Mouse (Mus musculus): Measurements from ENCODE around the gene Msx2.

Msx2 gene

DNA sequence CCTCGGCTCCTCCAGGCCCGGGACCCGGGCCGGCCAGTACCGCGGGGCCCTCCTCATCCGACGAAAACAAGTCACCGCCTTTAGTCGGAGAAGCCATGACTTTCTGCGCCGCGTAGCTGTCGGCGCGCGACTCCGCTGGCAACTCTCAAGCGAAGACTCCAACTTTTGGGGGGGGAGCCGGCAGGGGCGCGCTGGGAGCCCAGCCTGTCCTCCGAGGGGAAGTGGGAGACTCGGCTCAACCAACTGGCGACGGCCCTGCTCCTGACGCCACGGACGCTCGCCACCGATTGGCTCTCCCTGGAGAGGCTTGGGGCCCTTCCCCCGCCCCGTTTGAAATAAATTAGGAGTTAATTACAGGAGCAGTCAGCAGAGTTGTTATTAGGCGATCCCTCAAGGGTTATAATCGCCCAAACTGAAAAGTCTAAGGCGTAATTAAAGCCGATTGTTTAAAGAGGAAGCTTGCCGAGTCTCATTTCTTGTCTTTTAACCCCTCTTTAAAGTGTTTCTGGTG is at the start of gene Msx2:
Gene Msx2 (minus strand): TSS at position 461 of the 511 bp plus-strand sequence.
- peak; percentile 77 to 88 for DNase-seq (ENCODE audit: low spot score in 2 of 2)

DNA sequence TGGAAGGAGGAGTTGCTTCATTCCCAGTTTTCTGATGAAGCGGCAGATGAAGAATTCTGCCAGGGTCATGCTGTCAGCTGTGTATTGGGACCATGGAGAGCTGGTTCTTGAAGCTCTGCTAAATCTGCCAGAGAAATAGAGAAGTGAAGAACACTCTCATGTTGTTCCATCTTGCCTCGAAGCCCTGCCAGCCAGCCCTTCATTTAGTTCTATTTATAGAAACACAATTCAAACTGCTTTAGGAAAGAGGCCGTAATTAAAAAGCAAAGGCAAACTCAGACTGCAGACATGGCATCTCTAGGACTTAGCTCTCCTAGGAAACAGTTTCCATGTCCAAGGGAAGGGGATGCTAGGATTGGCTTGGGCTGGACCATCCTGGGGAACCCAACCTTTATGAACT is 48.6 kb upstream of the Msx2 start:
- DNase-seq (ENCODE audit: low spot score in 2 of 2), result no peak

GRCm38 (mm10) chr13:53520343-53520937 is 47.6 kb upstream of the Msx2 start:
- DNase-seq (ENCODE audit: low spot score in 2 of 2), result no peak

GRCm38 (mm10) chr13:53519727-53520126 is 46.9 kb upstream of the Msx2 start:
- no peak for DNase-seq (ENCODE audit: low spot score in 2 of 2)

DNA sequence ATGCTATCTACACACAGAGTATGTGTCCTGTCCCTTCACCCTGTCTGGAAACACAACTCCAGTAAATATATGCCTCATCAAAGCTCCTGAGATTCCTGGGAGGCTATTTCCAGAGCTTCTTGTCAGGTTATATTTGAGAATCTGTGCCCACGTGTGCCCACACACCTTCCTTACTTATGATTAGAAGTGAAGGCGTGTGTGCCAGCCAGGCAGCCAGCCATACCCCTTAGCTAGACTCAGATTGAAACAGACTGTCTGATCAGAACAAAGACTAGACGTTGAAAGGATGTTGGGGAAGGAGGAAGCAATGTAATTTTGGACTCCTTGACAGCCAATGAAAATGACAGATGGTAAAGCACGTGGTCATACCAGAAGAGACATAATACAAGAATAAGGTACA is 45.4 kb upstream of the Msx2 start:
- DNase-seq (ENCODE audit: low spot score in 2 of 2), result no peak

GRCm38 (mm10) chr13:53514574-53514973 is 41.7 kb upstream of the Msx2 start:
- no peak for DNase-seq (ENCODE audit: low spot score in 2 of 2)

- peak in 1 of 2 experiments; percentile 13 for DNase-seq (ENCODE audit: low spot score in 2 of 2)
Observed at GRCm38 (mm10) chr13:53511366-53511765, 38.5 kb upstream of the Msx2 start.

- DNase-seq (ENCODE audit: low spot score in 2 of 2), result no peak
Observed at GRCm38 (mm10) chr13:53502406-53502805, 29.5 kb upstream of the Msx2 start.

GRCm38 (mm10) chr13:53501561-53502253 is 28.8 kb upstream of the Msx2 start:
- DNase-seq (ENCODE audit: low spot score in 2 of 2), result no peak

GRCm38 (mm10) chr13:53501057-53501456 is 28.2 kb upstream of the Msx2 start:
- DNase-seq (ENCODE audit: low spot score in 2 of 2), result no peak

DNA sequence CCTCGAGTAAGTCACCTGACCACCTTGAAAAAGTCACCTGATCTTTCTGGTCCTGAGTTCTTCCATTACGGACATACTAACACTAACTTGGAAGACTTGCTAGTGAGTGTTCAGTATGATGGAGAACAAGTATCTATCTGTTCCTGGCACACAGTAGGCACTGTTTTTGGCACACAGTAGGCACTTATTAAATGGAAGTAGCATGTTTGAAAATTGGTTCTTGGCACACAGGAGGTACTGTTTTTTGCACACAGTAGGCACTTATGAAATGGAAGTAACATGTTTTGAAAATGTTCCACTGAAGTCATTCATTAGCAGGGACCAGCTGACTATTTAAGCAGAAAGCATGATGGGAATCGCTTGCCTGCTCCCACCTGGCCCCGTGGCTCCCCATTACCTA is 13.6 kb upstream of the Msx2 start:
- DNase-seq (ENCODE audit: low spot score in 2 of 2), result no peak

GRCm38 (mm10) chr13:53475701-53476188 is 2.9 kb upstream of the Msx2 start:
- DNase-seq (ENCODE audit: low spot score in 2 of 2), result peak in 1 of 2 experiments; percentile 68

DNA sequence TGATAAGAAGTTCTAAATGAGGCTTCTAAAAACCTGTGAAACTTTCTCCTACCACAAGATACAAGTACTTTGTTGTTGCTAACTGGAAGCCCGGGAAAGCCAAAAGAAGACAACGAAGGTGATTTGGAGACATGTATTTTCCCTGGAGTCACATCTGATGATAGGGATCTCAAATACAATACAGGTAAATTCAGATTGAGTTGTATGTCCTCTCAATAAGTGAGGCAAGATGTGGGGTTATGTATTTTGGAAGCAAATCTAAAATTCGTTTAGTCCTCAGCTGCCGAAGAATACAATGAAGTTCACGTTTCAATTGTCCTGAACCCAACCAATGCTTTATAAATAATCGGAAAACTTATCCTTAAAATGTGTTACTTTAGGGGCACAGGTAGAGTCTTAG is 1.6 kb upstream of the Msx2 start:
- DNase-seq (ENCODE audit: low spot score in 2 of 2), result no peak

GRCm38 (mm10) chr13:53473991-53474390 is 1.1 kb upstream of the Msx2 start:
- no peak for DNase-seq (ENCODE audit: low spot score in 2 of 2)

GRCm38 (mm10) chr13:53473291-53473690 is 417 bp upstream of the Msx2 start:
- no peak for DNase-seq (ENCODE audit: low spot score in 2 of 2)

GRCm38 (mm10) chr13:53471926-53472613 is 804 bp downstream of the Msx2 start:
- no peak for DNase-seq (ENCODE audit: low spot score in 2 of 2)

DNA sequence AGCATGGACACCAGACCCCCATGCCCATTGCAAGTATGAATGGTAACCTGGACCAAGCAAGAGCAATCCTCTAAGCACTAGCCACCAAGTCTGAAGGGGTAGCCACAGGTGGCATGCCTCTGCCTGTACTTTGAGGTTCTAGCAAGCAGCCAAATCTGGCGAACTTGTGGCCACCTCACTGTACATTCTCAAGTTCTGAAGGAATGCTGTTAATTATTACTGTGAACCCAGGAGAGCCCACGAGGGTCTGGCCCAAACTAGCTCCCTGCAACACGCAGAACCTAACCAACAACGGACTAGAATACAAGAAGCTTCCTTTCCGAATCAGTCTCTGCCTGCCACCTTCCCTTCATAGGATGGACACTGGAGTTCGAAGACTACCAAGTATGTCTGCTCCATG is 1.5 kb downstream of the Msx2 start:
- no peak for DNase-seq (ENCODE audit: low spot score in 2 of 2)

DNA sequence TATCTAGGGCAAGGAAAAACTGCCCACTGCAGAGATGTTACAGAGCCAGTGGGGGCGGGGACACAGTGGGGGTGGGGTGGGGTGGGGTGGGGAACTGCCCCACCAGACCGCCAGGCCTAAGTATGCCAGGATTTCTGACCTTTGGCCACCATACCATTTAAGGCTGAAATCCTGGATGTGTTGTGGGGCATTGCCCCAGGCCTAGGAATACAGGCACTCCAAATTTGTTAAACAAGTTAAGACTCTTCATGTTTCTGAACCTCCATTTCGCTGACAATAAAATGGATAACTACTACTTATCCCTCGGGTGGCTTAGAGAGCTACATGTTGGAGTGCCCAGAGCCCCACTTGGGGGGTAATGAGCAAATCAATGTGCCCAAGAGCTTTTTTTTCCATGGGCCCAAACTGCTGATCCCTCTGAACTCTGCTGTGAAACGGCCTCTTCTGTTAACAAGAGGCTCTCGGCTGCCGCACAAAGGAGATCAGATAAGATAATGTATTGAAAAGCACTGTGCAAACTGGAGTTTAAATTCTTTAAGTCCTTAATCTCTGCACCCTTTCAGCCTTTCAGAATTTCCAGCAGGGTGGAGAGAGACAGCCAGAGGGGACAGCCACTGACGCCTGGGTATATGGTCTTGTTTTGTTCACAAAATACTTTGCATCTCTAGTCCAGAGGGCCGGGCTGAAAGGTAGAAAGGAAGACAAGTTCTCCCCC is 2.3 kb downstream of the Msx2 start:
- DNase-seq (ENCODE audit: low spot score in 2 of 2), result no peak

- no peak for DNase-seq (ENCODE audit: low spot score in 2 of 2)
Observed at GRCm38 (mm10) chr13:53469756-53470155, 3.1 kb downstream of the Msx2 start.

GRCm38 (mm10) chr13:53468171-53468570 is 4.7 kb downstream of the Msx2 start:
- DNase-seq (ENCODE audit: low spot score in 2 of 2), result no peak

DNA sequence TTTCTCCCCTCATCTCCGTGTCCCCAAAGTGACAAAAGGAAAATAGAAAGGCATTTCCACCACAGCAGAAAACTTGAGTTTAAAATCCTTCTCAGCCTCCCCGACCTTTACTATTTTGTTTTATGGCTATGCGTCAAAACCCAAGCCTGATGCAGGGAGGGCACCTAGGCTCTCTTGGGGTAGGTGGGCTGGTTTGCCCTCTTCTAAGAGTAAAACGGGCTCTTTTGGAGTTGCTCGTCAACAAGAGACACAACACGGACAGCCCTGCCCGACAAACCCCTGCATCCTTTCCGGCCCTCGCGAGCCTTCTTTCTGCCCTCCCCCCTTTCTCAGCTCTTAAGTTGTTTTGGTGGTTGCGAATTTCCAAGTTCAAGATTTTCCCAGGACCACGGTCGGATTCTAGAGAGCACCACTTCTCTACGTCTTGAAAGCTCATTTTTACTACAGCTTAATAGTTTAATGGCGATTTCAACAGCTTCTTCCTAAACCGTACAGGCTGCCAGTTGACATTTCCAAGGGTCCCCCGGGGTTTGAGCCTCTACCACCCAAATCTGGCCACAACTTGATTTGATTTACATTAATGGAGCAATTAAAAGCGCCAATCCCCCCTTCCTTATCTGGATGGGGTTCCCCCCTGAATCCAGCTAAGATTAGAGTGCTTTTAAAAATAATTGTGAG is 6.5 kb downstream of the Msx2 start:
- no peak for DNase-seq (ENCODE audit: low spot score in 2 of 2)
